Mouse (Mus musculus) gonadal fat pad, adult 2 months (tissue): ENCODE measurements around the gene Fgfr2. TPM values are rescaled to one million over a fixed set of nuclear protein-coding genes. Genes with fewer than 3 reads are reported as not detected.

Experiments
- DNase-seq: peaks from one replicate; pipeline ENCODE4 v3.0.0-alpha.2; 2012; ENCODE audit warnings: low read depth
- polyA plus RNA-seq: library from polyadenylated mRNA; depleted of rRNA; stranded (reverse); fragments of >200 nt; gene quantifications from 2 replicates; pipeline ENCODE4 v1.2.3, GENCODE M21; 2012

Gene Fgfr2
- polyA plus RNA-seq, 1 experiment, result 33.3 TPM

DNA sequence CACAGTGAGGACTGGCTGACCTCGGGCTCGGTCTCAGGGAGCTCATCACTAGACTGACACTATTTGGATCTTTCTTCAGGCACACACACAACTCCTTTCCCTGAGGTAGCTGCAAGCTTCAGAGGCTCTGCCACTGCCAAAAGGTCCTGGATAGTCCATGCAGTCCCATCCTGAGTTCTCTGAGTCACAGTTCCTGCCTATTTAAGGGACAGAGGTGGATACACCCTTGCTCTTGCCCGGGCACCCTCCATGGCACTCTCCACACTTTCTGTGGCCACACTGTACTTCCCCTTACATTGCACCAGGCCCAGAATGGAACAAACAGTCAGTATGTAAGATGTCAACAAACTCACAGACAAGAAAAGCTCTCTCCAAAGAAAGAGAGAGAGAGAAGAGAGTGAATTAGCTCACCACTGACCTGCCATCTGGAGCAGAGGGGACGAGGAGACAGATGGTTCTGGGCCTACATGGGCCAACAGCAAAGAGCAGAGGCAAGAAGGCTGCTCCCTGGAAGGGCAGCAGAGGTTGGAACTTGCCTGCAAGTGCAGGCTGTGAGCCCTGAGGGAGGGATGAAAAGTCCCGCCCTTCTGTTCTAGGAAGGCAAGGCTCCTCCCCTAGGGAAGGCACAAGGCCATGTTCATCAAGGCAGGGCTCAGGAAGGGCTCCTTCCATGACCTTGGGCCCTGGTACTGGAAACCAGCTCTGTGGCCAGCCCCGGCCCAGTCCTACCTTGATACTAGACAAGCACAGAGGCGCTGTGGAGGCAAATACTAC lies 346.6 kb downstream of the Fgfr2 start:
- DNase-seq, result no peak

GRCm38 (mm10) chr7:132775922-132776321 lies 347.2 kb downstream of the Fgfr2 start:
- no peak for DNase-seq

- no peak for DNase-seq
These were observed 347.8 kb downstream of the Fgfr2 start for GRCm38 (mm10) chr7:132775333-132775732.

DNA sequence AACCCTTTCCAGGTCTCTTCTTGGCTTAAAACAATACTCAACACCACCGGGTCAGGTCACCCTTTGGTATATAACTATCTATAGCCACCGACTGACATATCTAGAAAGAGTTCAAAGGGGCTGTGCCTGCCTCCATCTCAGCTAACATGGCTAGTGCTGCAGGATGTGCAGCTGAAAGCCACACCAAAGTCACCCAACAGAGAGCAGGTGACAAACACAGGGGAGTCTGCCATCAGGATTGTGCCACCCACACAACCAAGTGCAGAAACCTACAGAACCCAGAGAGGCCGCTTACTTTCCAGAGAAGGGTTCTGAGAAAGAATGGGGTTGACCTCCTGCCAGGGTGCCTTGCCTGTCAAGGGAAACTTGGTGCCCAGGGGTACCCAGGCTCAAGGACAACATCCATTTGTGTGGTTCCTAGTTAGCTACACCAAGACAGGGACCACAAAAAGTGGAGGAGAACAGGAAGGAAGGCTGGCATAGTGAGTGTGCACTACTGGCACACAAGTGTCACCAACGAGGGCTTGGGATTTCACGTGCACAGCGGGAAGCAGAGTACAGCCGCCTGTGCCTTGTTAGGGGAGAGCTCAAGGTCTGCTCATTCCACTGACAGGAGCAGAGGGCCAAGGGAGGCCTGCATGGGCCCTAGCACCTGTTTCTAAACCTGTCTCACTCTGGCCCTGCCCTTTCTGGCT lies 350.0 kb downstream of the Fgfr2 start:
- DNase-seq, result no peak

DNA sequence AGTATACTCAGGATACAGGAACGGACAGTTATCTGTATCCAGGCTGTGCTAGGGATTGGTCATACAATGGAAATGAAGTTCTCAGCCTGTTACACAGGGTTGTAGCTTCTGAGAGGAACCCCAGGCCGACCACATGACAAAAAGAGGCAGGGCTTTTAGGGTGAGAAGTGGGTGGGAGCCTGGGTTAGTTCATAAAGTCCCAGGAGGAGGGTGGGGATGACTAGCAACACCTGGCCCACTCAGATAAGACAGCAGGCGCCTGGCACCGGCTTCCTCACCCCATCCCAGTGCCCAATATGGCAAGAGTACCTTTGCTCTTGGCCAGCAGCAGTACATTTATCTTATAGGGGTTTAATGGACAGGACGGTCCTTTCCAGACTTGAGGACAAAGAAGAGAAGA lies 350.7 kb downstream of the Fgfr2 start:
- DNase-seq, result no peak

DNA sequence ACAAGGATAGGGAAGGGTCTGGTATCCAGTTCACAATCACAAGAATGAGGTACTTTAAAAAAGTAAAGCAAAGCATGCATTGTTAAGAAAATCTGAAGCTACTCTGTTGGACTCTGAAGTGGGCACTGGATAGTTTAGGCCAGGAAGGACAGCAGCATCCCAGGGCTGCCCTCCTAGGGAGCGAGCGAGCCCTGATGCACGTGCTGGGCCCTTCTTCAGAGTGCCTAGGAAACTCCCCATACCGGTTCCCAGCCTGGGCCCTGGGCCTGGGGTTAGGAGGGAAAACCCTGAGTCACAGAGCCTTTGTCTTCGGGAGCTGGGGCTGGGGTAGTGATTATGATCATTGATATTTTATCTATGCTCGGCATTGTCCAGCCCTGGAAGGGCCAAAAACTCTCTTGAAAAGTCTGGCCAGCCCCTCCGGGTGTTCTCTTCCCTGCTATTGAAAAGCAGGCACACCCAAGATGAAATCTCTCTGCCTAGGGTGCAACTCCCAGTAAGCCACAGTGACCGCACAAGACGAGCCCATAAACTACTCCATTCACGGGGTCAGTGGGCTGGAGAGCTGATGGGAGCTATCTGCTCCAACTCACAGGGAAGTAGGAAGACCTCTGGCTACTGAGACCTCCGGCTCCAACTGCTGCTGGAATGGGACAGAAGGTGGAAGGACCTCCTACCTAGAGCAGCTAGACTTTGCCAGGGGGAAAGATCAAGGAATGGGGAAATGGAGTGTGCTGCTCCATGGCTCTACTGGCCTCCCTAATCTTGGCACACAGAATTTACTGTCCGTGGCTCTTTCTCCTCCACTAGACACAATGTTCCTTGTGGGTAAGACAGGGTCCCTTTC lies 354.4 kb downstream of the Fgfr2 start:
- DNase-seq, result no peak

DNA sequence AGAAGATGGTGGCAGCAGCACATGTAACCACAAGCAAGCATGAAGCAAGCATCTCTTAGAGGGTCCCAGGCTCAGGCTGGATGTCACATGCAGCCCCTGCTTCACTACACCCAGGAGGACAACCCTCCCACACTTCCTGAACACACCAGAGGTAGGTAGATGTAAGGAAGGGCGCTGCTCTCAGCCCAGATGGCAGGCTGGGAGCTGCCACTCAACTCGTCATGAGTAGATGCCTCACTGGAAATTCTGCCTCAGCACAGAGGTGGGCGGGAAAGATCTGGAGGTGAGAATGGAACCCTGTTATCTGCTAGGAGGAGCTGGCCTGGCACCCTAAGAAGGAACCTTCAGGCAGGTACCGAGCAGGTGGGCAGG lies 355.2 kb downstream of the Fgfr2 start:
- DNase-seq, result no peak

DNA sequence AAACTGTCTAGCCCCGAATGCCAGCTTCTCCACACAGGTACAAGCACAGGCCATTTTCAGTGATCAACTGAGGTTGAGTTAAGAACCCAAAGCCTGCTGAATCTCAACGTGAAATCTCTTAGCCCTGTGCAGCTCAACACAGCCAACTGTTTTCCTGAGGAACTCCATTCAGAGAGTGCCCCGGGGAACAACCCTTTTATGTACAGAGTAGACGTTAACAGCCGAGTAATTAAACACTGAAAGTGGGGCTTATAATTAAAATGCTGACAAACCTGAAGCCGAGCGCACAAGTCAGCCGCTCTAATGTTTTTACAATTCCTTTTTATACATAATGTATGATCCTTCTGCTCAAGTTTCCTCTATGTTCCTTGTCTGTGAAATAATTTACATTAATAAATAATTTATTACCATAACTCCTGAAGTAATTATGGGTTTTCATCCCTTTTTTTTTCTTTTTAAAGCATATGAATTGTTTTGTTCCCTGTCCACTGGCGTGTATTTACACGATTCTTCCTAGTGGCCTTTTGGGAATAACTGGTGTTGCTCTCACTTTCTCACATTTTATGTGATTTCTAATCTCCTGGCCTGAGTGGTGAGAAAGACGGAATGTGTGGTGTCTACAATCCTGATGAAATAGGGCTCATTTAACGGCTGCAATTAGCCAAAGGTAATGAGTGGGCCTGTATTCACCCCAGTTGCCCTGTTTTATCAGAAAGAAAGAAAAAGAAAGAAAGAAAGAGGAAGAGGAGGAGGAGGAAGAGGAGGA lies 355.7 kb downstream of the Fgfr2 start:
- DNase-seq, result no peak

GRCm38 (mm10) chr7:132766235-132766871 lies 356.8 kb downstream of the Fgfr2 start:
- no peak for DNase-seq

GRCm38 (mm10) chr7:132765629-132766186 lies 357.4 kb downstream of the Fgfr2 start:
- no peak for DNase-seq

- DNase-seq, result no peak
These were observed 358.2 kb downstream of the Fgfr2 start for GRCm38 (mm10) chr7:132764896-132765491.

DNA sequence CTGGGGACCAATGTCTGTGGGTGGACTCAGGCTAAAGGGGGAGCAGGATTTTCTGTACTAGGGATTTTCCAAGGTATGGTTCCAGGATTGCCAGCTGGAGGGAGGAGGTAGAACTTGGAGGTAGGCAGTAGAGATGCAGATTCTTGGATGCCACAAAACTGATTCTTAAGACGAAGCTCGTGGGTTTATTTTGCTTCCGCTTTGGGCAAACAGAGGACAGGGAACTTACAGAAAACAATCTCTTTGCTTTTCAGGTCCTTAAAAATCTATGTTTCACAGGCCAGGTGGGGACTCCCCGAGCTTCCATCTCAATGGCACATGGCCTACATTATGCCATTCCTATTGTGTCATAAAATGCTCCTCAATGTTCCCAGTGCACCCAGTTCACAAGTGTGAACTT lies 358.8 kb downstream of the Fgfr2 start:
- DNase-seq, result no peak

DNA sequence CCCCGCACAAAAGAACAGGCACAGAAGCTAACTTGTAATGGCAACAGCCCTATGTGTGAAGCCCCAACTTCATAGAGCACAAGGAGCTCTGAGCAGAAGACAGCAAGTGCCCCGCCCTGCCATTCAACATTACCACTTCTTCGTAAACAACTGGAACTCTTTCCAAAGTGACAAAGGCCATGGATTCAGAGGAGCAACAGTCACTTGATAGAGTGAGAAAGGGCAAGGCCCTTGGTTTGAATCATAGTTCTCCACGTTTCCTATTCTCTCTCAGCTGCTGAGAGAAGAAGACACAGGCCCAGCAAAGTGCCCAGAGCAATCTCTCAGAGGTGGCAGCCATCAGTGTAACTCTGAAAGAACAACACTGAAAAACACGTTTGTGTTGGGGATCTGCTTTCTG lies 359.2 kb downstream of the Fgfr2 start:
- DNase-seq, result no peak

- DNase-seq, result no peak
These were observed 359.8 kb downstream of the Fgfr2 start for GRCm38 (mm10) chr7:132763351-132763750.

- DNase-seq, result no peak
These were observed 361.7 kb downstream of the Fgfr2 start for GRCm38 (mm10) chr7:132761409-132761808.

DNA sequence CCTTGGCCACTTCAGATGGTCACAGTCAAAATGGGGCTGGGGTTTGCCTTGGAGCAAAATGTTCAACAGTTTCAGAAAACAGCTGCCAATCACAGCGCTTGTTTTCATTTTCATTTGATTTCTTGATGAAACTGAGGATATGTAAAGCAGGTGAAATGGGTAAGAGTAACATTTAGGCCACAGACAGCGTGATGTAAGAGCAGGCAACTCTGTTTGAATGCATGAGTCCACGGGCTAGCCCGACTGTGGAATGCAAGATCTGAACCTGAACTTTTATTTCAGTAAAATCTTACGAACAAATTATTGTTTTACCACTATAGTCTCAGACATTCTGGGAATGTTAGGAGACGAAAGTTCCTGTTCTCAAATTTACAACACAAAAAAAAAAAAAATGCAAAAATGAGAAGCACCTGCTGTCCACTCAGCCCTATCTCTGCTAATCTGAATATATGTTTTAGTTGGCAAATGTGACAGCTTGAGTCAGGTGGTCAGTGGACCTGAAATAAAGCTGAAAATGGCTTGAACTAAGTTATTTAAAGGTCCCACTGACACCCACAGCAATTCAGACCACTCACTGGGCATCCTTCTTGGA lies 362.5 kb downstream of the Fgfr2 start:
- DNase-seq, result no peak

GRCm38 (mm10) chr7:132759926-132760325 lies 363.2 kb downstream of the Fgfr2 start:
- no peak for DNase-seq

DNA sequence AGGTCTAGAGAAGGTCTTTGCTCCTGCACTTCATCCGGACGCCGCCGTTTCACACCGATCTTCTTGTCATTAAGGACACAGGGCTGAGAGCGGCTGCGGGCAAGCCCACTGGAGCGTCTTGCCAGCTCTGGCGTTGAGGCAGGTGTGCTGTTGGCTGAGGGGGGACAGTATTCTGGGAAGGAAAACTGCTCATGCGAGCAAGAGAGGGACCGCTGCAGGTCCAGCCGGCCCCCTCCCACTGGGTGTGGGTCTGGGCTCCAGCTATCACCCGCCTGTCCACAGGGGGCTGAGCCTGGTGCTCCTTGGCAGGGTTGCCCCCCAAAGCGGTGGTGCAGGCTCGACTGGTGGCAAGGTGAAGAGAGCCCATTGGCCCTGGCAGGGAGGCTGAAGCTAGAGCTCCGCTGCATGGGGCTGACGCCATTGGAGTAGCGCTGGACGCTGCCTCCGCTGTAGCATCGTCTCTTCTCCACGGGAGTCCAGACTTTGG lies 363.7 kb downstream of the Fgfr2 start:
- DNase-seq, result no peak

DNA sequence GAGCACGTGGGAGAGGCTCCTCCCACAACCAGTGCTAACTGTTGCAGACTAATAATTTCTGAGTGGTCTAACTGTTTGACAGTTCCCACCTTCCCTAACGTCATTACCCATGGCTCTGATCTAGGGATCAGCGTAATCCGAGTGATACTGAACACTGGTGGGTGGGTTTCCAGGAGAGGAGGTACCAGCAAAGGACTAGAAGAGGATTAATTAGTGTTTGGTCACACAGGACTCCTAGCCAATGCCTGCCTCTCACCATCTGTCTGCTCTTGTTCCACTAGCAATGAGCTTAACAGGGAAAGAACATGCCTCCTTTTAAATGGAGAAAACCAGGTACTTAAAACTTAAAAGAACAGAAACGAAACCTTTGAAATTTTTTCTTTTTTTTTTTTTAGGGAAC lies 364.3 kb downstream of the Fgfr2 start:
- DNase-seq, result no peak

GRCm38 (mm10) chr7:132756325-132756724 lies 366.8 kb downstream of the Fgfr2 start:
- DNase-seq, result no peak
